Mouse (Mus musculus): Measurements from ENCODE around the gene Taok2. TPM values are rescaled to one million over a fixed set of nuclear protein-coding genes. Genes with fewer than 3 reads are reported as not detected.
A peak's percentile ranks its signal among the peaks of the same experiment; 100 is the strongest.
"Not testable (repeated sequence)": the region's sequence is repeated elsewhere in the genome, so short reads cannot be mapped to it uniquely, and the experiment has no call there.

Taok2 gene
- polyA plus RNA-seq, 1 experiment from 2014 or later: 55.8 TPM

GRCm38 (mm10) chr7:126918356-126918755 lies 33.9 kb upstream of the Taok2 start:
- H3K4me3 ChIP-seq (ENCODE audit: low read length); H3K4me2 ChIP-seq (ENCODE audit: low read depth, low read length); ATAC-seq (ENCODE audit: low read depth); H3K9me3 ChIP-seq (ENCODE audit: control insufficient read depth, low read length); H3K4me1 ChIP-seq (replicated peaks; ENCODE audit: control insufficient read depth, insufficient read depth, low read length); H3K36me3 ChIP-seq (ENCODE audit: control insufficient read depth, insufficient read depth, low read length); H3K27me3 ChIP-seq (ENCODE audit: control insufficient read depth, insufficient read depth, low read depth, low read length); H3K9ac ChIP-seq (ENCODE audit: low read length); H3K27ac ChIP-seq (ENCODE audit: low read length): not testable (repeated sequence)
- 16% methylated on average over 4 of the region's 4 CpGs for WGBS

GRCm38 (mm10) chr7:126914844-126915243 lies 30.3 kb upstream of the Taok2 start:
- H3K27ac ChIP-seq (ENCODE audit: low read length): no peak overlapping the region
- 57% methylated on average over 3 of the region's 3 CpGs for WGBS
- no peak for ATAC-seq (ENCODE audit: low read depth)
- H3K9ac ChIP-seq (ENCODE audit: low read length): no peak overlapping the region
- no peaks in the 10 kb centered on the region for H3K9me3 ChIP-seq (ENCODE audit: control insufficient read depth, low read length)
- no peaks in the 10 kb centered on the region for H3K36me3 ChIP-seq (ENCODE audit: control insufficient read depth, insufficient read depth, low read length)
- H3K27me3 ChIP-seq (ENCODE audit: control insufficient read depth, insufficient read depth, low read depth, low read length): no peaks in the 10 kb centered on the region
- H3K4me3 ChIP-seq (ENCODE audit: low read length): no peak overlapping the region
- H3K4me2 ChIP-seq (ENCODE audit: low read depth, low read length): no peak overlapping the region
- H3K4me1 ChIP-seq (replicated peaks; ENCODE audit: control insufficient read depth, insufficient read depth, low read length): no peaks in the 10 kb centered on the region

GRCm38 (mm10) chr7:126905590-126905989 lies 21.1 kb upstream of the Taok2 start:
- Histone ChIP-seq H3K9ac (ENCODE audit: low read length) (no peak overlapping the region), H3K27me3 (ENCODE audit: control insufficient read depth, insufficient read depth, low read depth, low read length) (no peaks in the 10 kb centered on the region), H3K4me2 (ENCODE audit: low read depth, low read length) (no peak overlapping the region), H3K4me1 (replicated peaks; ENCODE audit: control insufficient read depth, insufficient read depth, low read length) (no peaks in the 10 kb centered on the region), H3K9me3 (ENCODE audit: control insufficient read depth, low read length) (no peaks in the 10 kb centered on the region), H3K4me3 (ENCODE audit: low read length) (no peak overlapping the region), H3K27ac (ENCODE audit: low read length) (no peak overlapping the region), H3K36me3 (ENCODE audit: control insufficient read depth, insufficient read depth, low read length) (no peaks in the 10 kb centered on the region)
- 64% methylated on average over 3 of the region's 3 CpGs for WGBS
- ATAC-seq (ENCODE audit: low read depth): no peak

- not testable (repeated sequence) for H3K4me3 ChIP-seq (ENCODE audit: low read length); H3K9ac ChIP-seq (ENCODE audit: low read length); H3K9me3 ChIP-seq (ENCODE audit: control insufficient read depth, low read length); H3K27me3 ChIP-seq (ENCODE audit: control insufficient read depth, insufficient read depth, low read depth, low read length); H3K27ac ChIP-seq (ENCODE audit: low read length); H3K4me2 ChIP-seq (ENCODE audit: low read depth, low read length); ATAC-seq (ENCODE audit: low read depth); H3K4me1 ChIP-seq (replicated peaks; ENCODE audit: control insufficient read depth, insufficient read depth, low read length); H3K36me3 ChIP-seq (ENCODE audit: control insufficient read depth, insufficient read depth, low read length)
- WGBS: 95% methylated on average over 7 of the region's 9 CpGs
Observed at GRCm38 (mm10) chr7:126899781-126900180, 15.3 kb upstream of the Taok2 start.

- 11% methylated on average over 37 of the region's 37 CpGs for WGBS
- Histone ChIP-seq H3K4me2 (ENCODE audit: low read depth, low read length) (peak overlapping the region; percentile 78), H3K27me3 (ENCODE audit: control insufficient read depth, insufficient read depth, low read depth, low read length) (no peaks in the 10 kb centered on the region), H3K9me3 (ENCODE audit: control insufficient read depth, low read length) (no peaks in the 10 kb centered on the region), H3K4me3 (ENCODE audit: low read length) (peak overlapping the region; percentile 68), H3K9ac (ENCODE audit: low read length) (peak overlapping the region; percentile 82), H3K36me3 (ENCODE audit: control insufficient read depth, insufficient read depth, low read length) (no peaks in the 10 kb centered on the region), H3K27ac (ENCODE audit: low read length) (peak overlapping the region; percentile 65), H3K4me1 (replicated peaks; ENCODE audit: control insufficient read depth, insufficient read depth, low read length) (peaks cover 10% of the 10 kb centered on the region; the same call in 1 of the 2 replicates)
- peak; percentile 98 for ATAC-seq (ENCODE audit: low read depth)
Observed at GRCm38 (mm10) chr7:126898102-126898990, 13.8 kb upstream of the Taok2 start.

- 16% methylated on average over 14 of the region's 16 CpGs for WGBS
- H3K9me3 ChIP-seq (ENCODE audit: control insufficient read depth, low read length): no peaks in the 10 kb centered on the region
- peak overlapping the region; percentile 78 for H3K4me2 ChIP-seq (ENCODE audit: low read depth, low read length)
- H3K36me3 ChIP-seq (ENCODE audit: control insufficient read depth, insufficient read depth, low read length): no peaks in the 10 kb centered on the region
- no peaks in the 10 kb centered on the region for H3K27me3 ChIP-seq (ENCODE audit: control insufficient read depth, insufficient read depth, low read depth, low read length)
- H3K9ac ChIP-seq (ENCODE audit: low read length): peak overlapping the region; percentile 82
- peak overlapping the region; percentile 65 for H3K27ac ChIP-seq (ENCODE audit: low read length)
- H3K4me1 ChIP-seq (replicated peaks; ENCODE audit: control insufficient read depth, insufficient read depth, low read length): peaks cover 10% of the 10 kb centered on the region; the same call in 1 of the 2 replicates
- H3K4me3 ChIP-seq (ENCODE audit: low read length): peak overlapping the region; percentile 68
- ATAC-seq (ENCODE audit: low read depth): peak; percentile 5; the same call in 1 of the 2 replicates
Observed at GRCm38 (mm10) chr7:126897390-126898101, 13.0 kb upstream of the Taok2 start.

- ATAC-seq (ENCODE audit: low read depth): no peak
- Histone ChIP-seq H3K4me1 (replicated peaks; ENCODE audit: control insufficient read depth, insufficient read depth, low read length) (peaks cover 10% of the 10 kb centered on the region; the same call in 1 of the 2 replicates), H3K36me3 (ENCODE audit: control insufficient read depth, insufficient read depth, low read length) (no peaks in the 10 kb centered on the region), H3K27ac (ENCODE audit: low read length) (no peak overlapping the region; the same call in 1 of the 2 replicates), H3K4me2 (ENCODE audit: low read depth, low read length) (peak overlapping the region; percentile 78), H3K9me3 (ENCODE audit: control insufficient read depth, low read length) (no peaks in the 10 kb centered on the region), H3K4me3 (ENCODE audit: low read length) (no peak overlapping the region), H3K27me3 (ENCODE audit: control insufficient read depth, insufficient read depth, low read depth, low read length) (no peaks in the 10 kb centered on the region), H3K9ac (ENCODE audit: low read length) (peak overlapping the region; percentile 82; the same call in 1 of the 2 replicates)
- WGBS: 73% methylated on average over 5 of the region's 5 CpGs
Observed at GRCm38 (mm10) chr7:126896912-126897311, 12.4 kb upstream of the Taok2 start.

- Histone ChIP-seq H3K9ac (ENCODE audit: low read length) (no peak overlapping the region), H3K27ac (ENCODE audit: low read length) (no peak overlapping the region), H3K27me3 (ENCODE audit: control insufficient read depth, insufficient read depth, low read depth, low read length) (no peaks in the 10 kb centered on the region), H3K9me3 (ENCODE audit: control insufficient read depth, low read length) (no peaks in the 10 kb centered on the region), H3K4me1 (replicated peaks; ENCODE audit: control insufficient read depth, insufficient read depth, low read length) (peaks cover 3% of the 10 kb centered on the region; the same call in 1 of the 2 replicates), H3K4me2 (ENCODE audit: low read depth, low read length) (no peak overlapping the region), H3K4me3 (ENCODE audit: low read length) (no peak overlapping the region), H3K36me3 (ENCODE audit: control insufficient read depth, insufficient read depth, low read length) (peaks cover 6% of the 10 kb centered on the region)
- 43% methylated on average over 7 of the region's 7 CpGs for WGBS
- no peak for ATAC-seq (ENCODE audit: low read depth)
Observed at GRCm38 (mm10) chr7:126888852-126889251, 4.3 kb upstream of the Taok2 start.

- peaks cover 12% of the 10 kb centered on the region; the same call in 1 of the 2 replicates for H3K4me1 ChIP-seq (replicated peaks; ENCODE audit: control insufficient read depth, insufficient read depth, low read length)
- H3K27ac ChIP-seq (ENCODE audit: low read length): no peak overlapping the region
- no peak overlapping the region for H3K9ac ChIP-seq (ENCODE audit: low read length)
- H3K27me3 ChIP-seq (ENCODE audit: control insufficient read depth, insufficient read depth, low read depth, low read length): no peaks in the 10 kb centered on the region
- H3K4me2 ChIP-seq (ENCODE audit: low read depth, low read length): no peak overlapping the region
- H3K9me3 ChIP-seq (ENCODE audit: control insufficient read depth, low read length): no peaks in the 10 kb centered on the region
- H3K36me3 ChIP-seq (ENCODE audit: control insufficient read depth, insufficient read depth, low read length): peaks cover 6% of the 10 kb centered on the region
- 61% methylated on average over 5 of the region's 5 CpGs for WGBS
- no peak overlapping the region for H3K4me3 ChIP-seq (ENCODE audit: low read length)
- no peak for ATAC-seq (ENCODE audit: low read depth)
Observed at GRCm38 (mm10) chr7:126887281-126887680, 2.8 kb upstream of the Taok2 start.

All from lung, embryonic 16.5 days (tissue).